Mouse (Mus musculus): ENCODE measurements at regions not wholly inside any gene's neighbourhood (a gene's known extent, or its start where the extent isn't known, plus 50 kb on each side); places are given as distances from the start of the nearest gene placed in this dataset.

DNA sequence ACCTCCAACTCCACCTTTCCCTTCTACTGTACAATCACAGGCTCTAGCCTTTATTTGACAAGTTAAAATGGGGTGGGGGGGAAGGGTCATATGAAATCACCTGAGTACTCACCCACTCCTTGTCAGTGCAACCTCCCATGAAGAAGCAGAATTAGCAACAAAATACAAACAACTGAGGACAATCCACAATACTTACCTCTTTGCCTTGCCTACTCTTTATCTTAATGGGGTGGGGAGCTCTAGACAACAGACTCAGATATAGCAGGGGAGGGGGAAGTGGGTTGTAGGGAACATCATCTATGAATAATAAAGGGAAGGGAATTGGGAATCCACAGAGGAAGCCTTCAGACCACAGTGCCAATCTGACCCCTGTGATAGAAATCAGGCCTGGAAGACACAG lies 86.1 kb upstream of the Phyhipl start:
- TF ChIP-seq CTCF (IDR thresholded peaks at IDR 0.05; ENCODE audit: borderline replicate concordance, insufficient read depth, low read depth, low read length) (no peak), POLR2A (IDR thresholded peaks at IDR 0.05; ENCODE audit: borderline replicate concordance, insufficient read depth, low read length) (no peak)

Data from cerebellum, adult 2 months (tissue).